ENCODE assay signal across 8 mouse cellular contexts in the genomic region with DNA sequence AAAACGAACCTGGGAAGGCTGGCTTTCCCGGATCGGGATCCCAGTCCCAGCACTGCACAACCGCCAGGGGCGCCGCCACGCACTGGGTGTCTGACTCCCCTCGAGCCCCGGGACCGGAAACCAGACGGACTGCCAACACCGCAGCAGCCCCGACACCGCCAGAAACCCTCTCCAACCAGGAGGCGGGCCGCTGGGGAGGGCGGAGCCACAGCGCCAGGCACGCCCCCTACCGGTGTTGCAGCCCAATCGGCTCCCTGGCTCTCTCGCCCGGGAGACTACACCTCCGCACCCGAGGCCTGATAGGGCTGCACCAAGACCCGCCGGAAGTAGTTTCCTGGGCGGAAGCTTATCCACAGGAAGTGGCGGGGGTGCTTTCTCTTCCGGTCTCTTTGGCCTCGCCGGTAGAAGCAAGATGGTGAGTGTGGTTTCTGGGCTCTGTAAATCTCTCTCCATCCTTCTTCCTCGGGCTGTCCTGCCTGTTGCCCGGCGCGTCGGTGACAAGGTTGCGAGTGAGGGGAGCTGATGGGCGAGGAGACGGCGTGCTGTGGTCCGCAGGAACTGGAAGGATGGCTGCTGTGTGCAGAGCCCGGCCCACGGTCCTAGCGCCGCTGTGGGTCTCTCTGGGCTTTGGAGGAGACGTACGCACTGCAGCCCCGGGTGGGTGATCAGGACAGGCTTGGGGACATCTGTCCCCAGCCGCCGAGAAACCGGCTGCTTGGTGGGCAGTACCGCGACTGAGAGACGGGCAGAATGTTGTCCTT. TPM values are rescaled to one million over a fixed set of nuclear protein-coding genes. Genes with fewer than 3 reads are reported as not detected.
DNase-seq lines count a peak whose midpoint lies in the region; ATAC-seq and TF ChIP-seq lines count a peak whose summit lies in the region.

TSS of gene Rpl37 (plus strand) at position 376 of the 761 bp plus-strand sequence.

- WGBS in forebrain, embryonic 15.5 days = under 1% methylated on average over 55 of the region's 55 CpGs
- under 1% methylated on average over 55 of the region's 55 CpGs for WGBS in lung, adult 2 months

- H3K9me3 ChIP-seq in ES-E14 (ENCODE audit: control insufficient read depth, insufficient read depth, low read depth, low read length) = no peaks in the 10 kb centered on the region
- no peaks in the 10 kb centered on the region for H3K9me3 ChIP-seq in forebrain, embryonic 15.5 days

- H3K36me3 ChIP-seq in ES-E14 (ENCODE audit: control insufficient read depth, insufficient read depth, low read length, poor library complexity, severe bottlenecking) = peaks cover 44% of the 10 kb centered on the region
- H3K36me3 ChIP-seq in forebrain, embryonic 15.5 days = peaks cover 36% of the 10 kb centered on the region

- peak; percentile 26; the same call in 1 of the 2 replicates for TF ChIP-seq CTCF in lung, adult 2 months (IDR thresholded peaks at IDR 0.05; ENCODE audit: insufficient read depth, low read length)

- peak; percentile 99 for ATAC-seq in forebrain, embryonic 15.5 days (replicated peaks)
- ATAC-seq in neutrophil, adult 5-6 weeks (ENCODE audit: extremely low read depth, insufficient number of reproducible peaks, low FRiP score, poor library complexity, severe bottlenecking) = peak; percentile 96

- peak within 1 kb of the TSS; percentile 96 to 98 for H3K4me3 ChIP-seq in ES-E14 (ENCODE audit: insufficient read depth in 1 of 2, low read depth in 1 of 2, low read length in 2 of 2, poor library complexity in 1 of 2, severe bottlenecking in 1 of 2)
- peak within 1 kb of the TSS; percentile 97 for H3K4me3 ChIP-seq in forebrain, embryonic 15.5 days
- peak within 1 kb of the TSS; percentile 92 for H3K4me3 ChIP-seq in lung, adult 2 months (replicated peaks; ENCODE audit: extremely low read depth, low read depth, low read length)

- intact Hi-C loops in heart, postnatal 25 days (cut with DNase I) = loop anchor here (2.0 kb wide), 1 partner anchor 26 kb away; the partner anchor contains the start of gene Prkaa1

- in situ Hi-C loops in ES-E14 (cut with MboI; ENCODE audit: low sequenced_read_pairs in 2 of 2, unreplicated experiment in 2 of 2) = no loop called here

- no peaks in the 10 kb centered on the region for H3K27me3 ChIP-seq in forebrain, embryonic 15.5 days

- peak within 1 kb of the TSS; percentile 99 for H3K9ac ChIP-seq in ES-E14 (ENCODE audit: insufficient read depth, low read depth, low read length, poor library complexity, severe bottlenecking)
- peak within 1 kb of the TSS; percentile 99 for H3K9ac ChIP-seq in forebrain, embryonic 15.5 days (replicated peaks)

- peaks cover 2 to 3% of the 10 kb centered on the region in 2 experiments; a peak in 1 of 4 replicates for H3K4me1 ChIP-seq in ES-E14 (ENCODE audit: control insufficient read depth in 2 of 2, insufficient read depth in 2 of 2, low read length in 2 of 2, poor library complexity in 1 of 2)
- H3K4me1 ChIP-seq in forebrain, embryonic 15.5 days = peaks cover 27% of the 10 kb centered on the region
- no peaks in the 10 kb centered on the region; the same call in none of the 2 replicates for H3K4me1 ChIP-seq in lung, adult 2 months (ENCODE audit: control insufficient read depth, insufficient read depth, low read length)

- DNase-seq in ES-E14 (ENCODE audit: low read depth, low spot score) = peak; percentile 96
- peak; percentile 98 for DNase-seq in cerebellum, adult 11-12 months
- peak; percentile 98 for DNase-seq in heart, postnatal 25 days (ENCODE audit: low spot score)
- DNase-seq in layer of hippocampus, adult 18-20 months (ENCODE audit: low spot score in 2 of 2) = peak; percentile 99
- DNase-seq in lung, adult 2 months = peak; percentile 98
- peak; percentile 96 to 97 for DNase-seq in thymus, adult 18-20 months

- H3K27ac ChIP-seq in ES-E14 (ENCODE audit: insufficient read depth, low read depth, low read length, poor library complexity, severe bottlenecking) = peak within 1 kb of the TSS; percentile 81
- H3K27ac ChIP-seq in forebrain, embryonic 15.5 days (replicated peaks) = peak within 1 kb of the TSS; percentile 91

- TF ChIP-seq POLR2A in lung, adult 2 months (IDR thresholded peaks at IDR 0.05; ENCODE audit: borderline replicate concordance, extremely low read depth, low read depth, low read length) = peak; percentile 66; the same call in 1 of the 2 replicates

- H3K4me2 ChIP-seq in forebrain, embryonic 15.5 days (replicated peaks) = peak within 1 kb of the TSS; percentile 81

TF ChIP-seq in ES-E14, 5 proteins besides CTCF, POLR2A, EP300 and RAD21:
- TF ChIP-seq HCFC1 (IDR thresholded peaks at IDR 0.05; ENCODE audit: borderline replicate concordance, insufficient read depth, low read length) (peak; percentile 78), ZC3H11A (IDR thresholded peaks at IDR 0.05; ENCODE audit: borderline replicate concordance, low read depth, low read length) (no peak)

RNA-seq across cellular contexts. Expression of gene Rpl37, which starts in this region (rescaled TPM):
- total RNA-seq in ES-E14 (2012; rRNA removed) = 1,373 and 1,829 TPM in 2 replicates
- polyA plus RNA-seq in forebrain, embryonic 15.5 days (2015; fragmentation: Nextera tagmentation; extraction: Ambion mirVana) = 422 and 438 TPM in 2 replicates
- 100 to 1,000 TPM; 178 to 197 TPM for total RNA-seq in heart, postnatal 25 days (2021)
- 100 to 1,000 TPM; 322 to 344 TPM for total RNA-seq in layer of hippocampus, adult 18-20 months (2021)
- polyA plus RNA-seq in lung, adult 2 months (2012; rRNA removed) = 611 and 778 TPM in 2 replicates
- total RNA-seq in neutrophil, adult 5-6 weeks (2017) = 499 and 563 TPM in 2 replicates

Comparison
In these comparisons a context has a peak if more than half of its experiments do, and no peak if none do; other contexts are left out.
1. Peak in every context shown above with its lines: DNase-seq, ATAC-seq, H3K4me3 ChIP-seq and H3K27ac ChIP-seq.